Mouse (Mus musculus) leukemia stem cell, adult 10-12 weeks (primary cell): ENCODE data around the gene Wwc1. TPM values are rescaled to one million over a fixed set of nuclear protein-coding genes. Genes with fewer than 3 reads are reported as not detected.

Experiments
- polyA plus RNA-seq: library from polyadenylated mRNA; stranded (reverse); fragments of >175 nt; gene quantifications from 2 replicates; pipeline ENCODE4 v1.2.3, GENCODE M21; 2012; ENCODE audit warnings: low replicate concordance

The Wwc1 gene
- polyA plus RNA-seq: 0.08 TPM in 1 of 2 replicates, not detected in the other

DNA sequence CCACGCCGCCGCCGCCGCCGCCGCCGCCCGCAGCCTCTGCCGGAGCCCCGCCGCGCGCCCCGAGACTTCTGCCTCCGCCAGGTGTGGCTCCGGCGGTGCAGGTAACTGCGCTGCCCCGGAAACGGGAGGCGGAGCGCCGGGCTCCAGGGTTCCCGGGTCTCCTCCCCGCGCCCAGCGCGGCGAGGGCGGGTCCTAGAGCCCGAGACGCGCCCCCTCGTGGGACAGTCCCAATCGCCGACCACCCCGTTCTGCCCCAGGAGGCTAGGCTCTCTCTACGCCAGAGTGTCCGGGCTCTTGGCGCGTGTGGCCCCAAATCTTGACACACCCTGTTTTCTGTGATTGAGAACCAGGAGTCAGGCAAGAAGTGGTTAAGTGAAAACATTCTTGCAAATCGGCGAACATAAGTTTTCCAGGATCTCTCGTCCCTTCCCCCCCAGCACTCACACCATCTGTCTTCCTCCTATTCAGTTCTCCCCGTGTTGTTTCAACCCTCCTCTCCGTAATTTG, at the start of gene Wwc1:
TSS of gene Wwc1 (minus strand) at position 117 of the 507 bp plus-strand sequence.

DNA sequence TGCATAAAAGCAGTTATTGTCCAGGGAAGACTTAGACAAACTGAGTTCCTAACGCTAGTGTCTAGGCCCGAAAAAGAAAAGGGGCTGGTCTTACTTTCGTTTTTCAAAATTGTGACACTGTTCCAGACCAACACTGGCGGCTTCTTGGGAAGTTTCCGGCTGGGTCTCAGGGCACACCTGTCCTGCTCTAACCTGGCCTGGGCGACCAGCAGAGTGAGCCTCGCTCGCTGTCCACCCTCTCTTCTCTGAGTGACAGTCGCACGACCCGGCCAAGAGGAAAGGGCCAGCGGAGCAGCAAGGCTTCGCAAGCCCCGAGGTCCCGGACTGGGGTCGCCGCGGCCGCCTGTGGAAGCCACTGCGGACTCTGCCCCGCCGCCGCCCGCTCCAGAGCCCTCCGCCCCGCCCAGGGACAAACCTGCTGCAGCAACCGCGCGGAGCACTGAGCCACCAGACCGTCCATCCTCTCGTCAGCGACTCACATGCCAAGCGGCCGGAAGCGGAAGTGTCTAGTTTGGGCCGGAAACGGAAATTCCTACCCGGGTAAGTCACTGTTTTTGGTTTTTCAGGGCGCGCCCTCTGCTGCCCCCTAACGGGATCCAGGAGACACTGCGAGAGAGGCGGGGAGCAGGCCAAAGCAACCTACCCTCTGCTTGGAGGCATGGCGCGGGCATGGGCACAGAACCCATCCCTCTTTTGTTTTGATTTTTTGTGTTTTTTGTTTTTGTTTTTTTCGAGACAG, 146.1 kb downstream of the Wwc1 start, which contains the start of gene Rars:
TSS of gene Rars (minus strand) at position 485 of the 739 bp plus-strand sequence.

GRCm38 (mm10) chr11:35798874-35799273, 181.5 kb downstream of the Wwc1 start, which contains the start of gene Fbll1:
TSS of gene Fbll1 (minus strand) at chr11:35798884.

Other genes starting within 250 kb of the Wwc1 start
- gene Pank3, start 211.0 kb downstream of the Wwc1 start, polyA plus RNA-seq: 3.5 and 4.6 TPM in 2 replicates
- not detected in 2 replicates for gene Fbll1, start 181.6 kb downstream of the Wwc1 start, polyA plus RNA-seq
- 3.5 and 4.2 TPM in 2 replicates for gene Rars, start 146.0 kb downstream of the Wwc1 start, polyA plus RNA-seq